In genomic region chr1:177440411-177440810, GRCm38 (mm10) we compare ENCODE assay signal across 8 mouse cellular contexts. TPM values are rescaled to one million over a fixed set of nuclear protein-coding genes. Genes with fewer than 3 reads are reported as not detected.
DNase-seq lines count a peak whose midpoint lies in the region; ATAC-seq and TF ChIP-seq lines count a peak whose summit lies in the region.

No protein-coding gene starts in this region.

- no peaks in the 10 kb centered on the region for H3K9me3 ChIP-seq in forebrain, embryonic 11.5 days (ENCODE audit: control insufficient read depth, low read length)
- no peaks in the 10 kb centered on the region for H3K9me3 ChIP-seq in forebrain, embryonic 15.5 days
- H3K9me3 ChIP-seq in liver, embryonic 11.5 days (ENCODE audit: control insufficient read depth, low read length) = no peaks in the 10 kb centered on the region
- H3K9me3 ChIP-seq in forebrain, embryonic 13.5 days (replicated peaks) = no peaks in the 10 kb centered on the region
- no peaks in the 10 kb centered on the region for H3K9me3 ChIP-seq in liver, postnatal 0 days (ENCODE audit: low read length)

- no peaks in the 10 kb centered on the region for H3K27me3 ChIP-seq in forebrain, embryonic 11.5 days (ENCODE audit: control insufficient read depth, insufficient read depth, low read length)
- no peaks in the 10 kb centered on the region for H3K27me3 ChIP-seq in forebrain, embryonic 15.5 days
- no peaks in the 10 kb centered on the region for H3K27me3 ChIP-seq in liver, embryonic 11.5 days (replicated peaks; ENCODE audit: control insufficient read depth, insufficient read depth, low read length)
- H3K27me3 ChIP-seq in forebrain, embryonic 13.5 days = no peaks in the 10 kb centered on the region
- H3K27me3 ChIP-seq in liver, postnatal 0 days (ENCODE audit: insufficient read depth, low read length) = no peaks in the 10 kb centered on the region

- no peak for TF ChIP-seq EP300 in liver, postnatal 0 days (IDR thresholded peaks at IDR 0.05; ENCODE audit: low read depth)

- peak overlapping the region; percentile 98; the same call in 1 of the 2 replicates for H3K4me3 ChIP-seq in forebrain, embryonic 11.5 days (ENCODE audit: low read depth, low read length)
- H3K4me3 ChIP-seq in forebrain, embryonic 15.5 days = no peak overlapping the region
- 0 out of 2 replicates have a peak overlapping the region, but pooled peaks have one; percentile 91 for H3K4me3 ChIP-seq in liver, embryonic 11.5 days (ENCODE audit: low read depth, low read length)
- H3K4me3 ChIP-seq in forebrain, embryonic 13.5 days = no peak overlapping the region
- H3K4me3 ChIP-seq in liver, postnatal 0 days (ENCODE audit: low read depth, low read length) = peak overlapping the region; percentile 86; the same call in 1 of the 2 replicates

- no peak for TF ChIP-seq CTCF in liver, postnatal 0 days (IDR thresholded peaks at IDR 0.05; ENCODE audit: low read depth)

- H3K27ac ChIP-seq in forebrain, embryonic 11.5 days (ENCODE audit: low read depth, low read length) = no peak overlapping the region
- no peak overlapping the region for H3K27ac ChIP-seq in forebrain, embryonic 15.5 days (replicated peaks)
- no peak overlapping the region for H3K27ac ChIP-seq in liver, embryonic 11.5 days (ENCODE audit: low read depth, low read length)
- H3K27ac ChIP-seq in forebrain, embryonic 13.5 days = no peak overlapping the region
- no peak overlapping the region for H3K27ac ChIP-seq in liver, postnatal 0 days (ENCODE audit: low read depth)

- H3K4me2 ChIP-seq in forebrain, embryonic 11.5 days (ENCODE audit: low read depth, low read length, severe bottlenecking) = peak overlapping the region; percentile 77
- H3K4me2 ChIP-seq in forebrain, embryonic 15.5 days (replicated peaks) = no peak overlapping the region
- H3K4me2 ChIP-seq in liver, embryonic 11.5 days = peak overlapping the region; percentile 69; the same call in 1 of the 2 replicates
- H3K4me2 ChIP-seq in forebrain, embryonic 13.5 days = peak overlapping the region; percentile 73
- H3K4me2 ChIP-seq in liver, postnatal 0 days (ENCODE audit: low read depth, low read length) = peak overlapping the region; percentile 91

- H3K4me1 ChIP-seq in forebrain, embryonic 11.5 days (replicated peaks; ENCODE audit: control insufficient read depth, insufficient read depth, low read length) = peaks cover 3% of the 10 kb centered on the region; the same call in 1 of the 2 replicates
- H3K4me1 ChIP-seq in forebrain, embryonic 15.5 days = peaks cover 19% of the 10 kb centered on the region
- peaks cover 2% of the 10 kb centered on the region for H3K4me1 ChIP-seq in liver, embryonic 11.5 days (replicated peaks; ENCODE audit: control insufficient read depth, insufficient read depth, low read length)
- H3K4me1 ChIP-seq in forebrain, embryonic 13.5 days = peaks cover 21% of the 10 kb centered on the region
- H3K4me1 ChIP-seq in liver, postnatal 0 days (ENCODE audit: insufficient read depth) = peaks cover 15% of the 10 kb centered on the region

- no peak overlapping the region for H3K9ac ChIP-seq in forebrain, embryonic 11.5 days (ENCODE audit: low read length)
- no peak overlapping the region for H3K9ac ChIP-seq in forebrain, embryonic 15.5 days (replicated peaks)
- no peak overlapping the region for H3K9ac ChIP-seq in liver, embryonic 11.5 days (ENCODE audit: low read depth, low read length)
- no peak overlapping the region for H3K9ac ChIP-seq in forebrain, embryonic 13.5 days
- no peak overlapping the region for H3K9ac ChIP-seq in liver, postnatal 0 days (replicated peaks)

- no peak for ATAC-seq in forebrain, embryonic 11.5 days (replicated peaks; ENCODE audit: low FRiP score)
- ATAC-seq in forebrain, embryonic 15.5 days (replicated peaks) = no peak
- no peak for ATAC-seq in liver, embryonic 11.5 days (replicated peaks; ENCODE audit: low FRiP score)
- no peak for ATAC-seq in forebrain, embryonic 13.5 days
- no peak for ATAC-seq in liver, postnatal 0 days

- WGBS in forebrain, embryonic 11.5 days = 5% methylated on average over 2 of the region's 2 CpGs
- 14% methylated on average over 2 of the region's 2 CpGs for WGBS in forebrain, embryonic 15.5 days
- 10% methylated on average over 2 of the region's 2 CpGs for WGBS in liver, embryonic 11.5 days
- 11% methylated on average over 1 of the region's 2 CpGs for WGBS in forebrain, embryonic 13.5 days
- 5% methylated on average over 2 of the region's 2 CpGs for WGBS in liver, postnatal 0 days (ENCODE audit: insufficient replicate concordance)

- DNase-seq in forebrain, embryonic 11.5 days (ENCODE audit: low spot score) = no peak
- DNase-seq in liver, embryonic 11.5 days (ENCODE audit: low spot score) = no peak
- DNase-seq in liver = no peak
- DNase-seq in liver, postnatal 0 days = no peak
- DNase-seq in natural killer cell, adult 2 months (ENCODE audit: low spot score in 2 of 2) = no peak
- DNase-seq in kidney, adult 9 months = no peak

- H3K36me3 ChIP-seq in forebrain, embryonic 11.5 days (ENCODE audit: control insufficient read depth, insufficient read depth, low read length) = no peaks in the 10 kb centered on the region
- no peaks in the 10 kb centered on the region for H3K36me3 ChIP-seq in forebrain, embryonic 15.5 days
- no peaks in the 10 kb centered on the region for H3K36me3 ChIP-seq in liver, embryonic 11.5 days (ENCODE audit: control insufficient read depth, insufficient read depth, low read length)
- H3K36me3 ChIP-seq in forebrain, embryonic 13.5 days (ENCODE audit: poor library complexity, severe bottlenecking) = no peaks in the 10 kb centered on the region
- no peaks in the 10 kb centered on the region for H3K36me3 ChIP-seq in liver, postnatal 0 days (replicated peaks; ENCODE audit: insufficient read depth, low read length)

RNA-seq across cellular contexts. Expression of gene Zbtb18, which starts 1.7 kb away (rescaled TPM):
- 5.1 and 6.6 TPM in 2 replicates for polyA plus RNA-seq in forebrain, embryonic 11.5 days (2014; fragmentation: Nextera tagmentation; extraction: Ambion mirVana)
- 136 and 150 TPM in 2 replicates for polyA plus RNA-seq in forebrain, embryonic 15.5 days (2015; fragmentation: Nextera tagmentation; extraction: Ambion mirVana)
- 1.5 and 2.4 TPM in 2 replicates for polyA plus RNA-seq in liver, embryonic 11.5 days (2014; fragmentation: Nextera tagmentation; extraction: Ambion mirVana)
- 59.8 and 88.1 TPM in 2 replicates for polyA plus RNA-seq in forebrain, embryonic 13.5 days (2015; fragmentation: Nextera tagmentation; extraction: Ambion mirVana)
- polyA plus RNA-seq in liver, postnatal 0 days (2015; fragmentation: Nextera tagmentation; extraction: Ambion mirVana) = 1.5 TPM in 2 replicates

Comparison
In these comparisons a context has a peak if more than half of its experiments do, and no peak if none do; other contexts are left out.
1. H3K4me3 ChIP-seq: peak in forebrain, embryonic 11.5 days (single experiment), liver, embryonic 11.5 days (single experiment) and liver, postnatal 0 days (single experiment); none in forebrain, embryonic 15.5 days (single experiment) and forebrain, embryonic 13.5 days (single experiment).